Mouse (Mus musculus) kidney, embryonic 15.5 days (tissue): ENCODE measurements at regions not wholly inside any gene's neighbourhood (a gene's known extent, or its start where the extent isn't known, plus 50 kb on each side); places are given as distances from the start of the nearest gene placed in this dataset.

Experiments used
- ATAC-seq: fragments of 200-750 bp; cut with Nextera tagmentation; replicated peaks from 2 replicates; pipeline ENCODE4 v1.8.0; 2017; ENCODE audit warnings: moderate TSS enrichment; ENCODE audit not compliant: low FRiP score
- H3K27ac ChIP-seq: fragments of 300-500 bp; sonication (generic); 2 replicates; pipeline ENCODE4 v1.5.1; 2015; ENCODE audit warnings: mild to moderate bottlenecking, inconsistent platforms
- H3K27me3 ChIP-seq: fragments of 300-500 bp; sonication (generic); 2 replicates; pipeline ENCODE4 v1.6.1; 2015; ENCODE audit warnings: inconsistent platforms
- H3K36me3 ChIP-seq: fragments of 300-500 bp; sonication (generic); 2 replicates; pipeline ENCODE4 v1.6.1; 2015; ENCODE audit warnings: inconsistent platforms
- H3K4me1 ChIP-seq: fragments of 300-500 bp; sonication (generic); 2 replicates; pipeline ENCODE4 v1.6.1; 2015; ENCODE audit warnings: inconsistent platforms
- H3K4me2 ChIP-seq: fragments of 300-500 bp; sonication (generic); 2 replicates; pipeline ENCODE4 v1.6.1; 2015; ENCODE audit warnings: moderate library complexity, mild to moderate bottlenecking, inconsistent platforms
- H3K4me3 ChIP-seq: fragments of 300-500 bp; sonication (generic); replicated peaks from 2 replicates; pipeline ENCODE4 v1.5.1; 2015; ENCODE audit warnings: mild to moderate bottlenecking, inconsistent platforms
- H3K9ac ChIP-seq: fragments of 300-500 bp; sonication (generic); 2 replicates; pipeline ENCODE4 v1.6.1; 2015; ENCODE audit warnings: mild to moderate bottlenecking, inconsistent platforms
- H3K9me3 ChIP-seq: fragments of 300-500 bp; sonication (generic); replicated peaks from 2 replicates; pipeline ENCODE4 v1.6.1; 2016; ENCODE audit warnings: inconsistent platforms
- WGBS: fragments of 180-500 bp; shearing (Covaris S2); methylation state at CpG from one replicate; pipeline ENCODE4 v1.1.7; 2015; ENCODE audit warnings: mixed read lengths; 5-methylcytosine and 5-hydroxymethylcytosine counted together

DNA sequence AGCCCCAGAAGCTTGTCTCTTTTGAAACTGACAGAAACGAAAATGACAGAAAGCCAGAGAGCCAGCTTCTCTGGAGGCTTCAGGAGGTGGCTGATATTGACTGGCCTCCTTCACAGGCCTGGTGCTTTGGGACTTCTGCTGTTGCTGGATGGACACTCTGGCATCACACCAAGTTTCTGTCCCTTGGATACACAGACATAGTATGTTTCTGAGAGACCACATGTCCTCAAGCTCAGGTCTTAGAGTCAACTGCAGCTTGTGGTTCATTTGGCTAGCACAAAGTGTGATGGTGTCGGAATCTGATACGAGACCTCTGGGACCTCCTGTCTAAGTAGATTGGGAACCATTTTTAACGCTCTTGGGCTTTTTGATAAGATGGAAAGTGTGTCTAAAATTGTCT is 502.0 kb downstream of the Sqor start:
- no peak for ATAC-seq
- WGBS = 77% methylated on average over 4 of the region's 4 CpGs
- H3K27me3 ChIP-seq = no peaks in the 10 kb centered on the region

DNA sequence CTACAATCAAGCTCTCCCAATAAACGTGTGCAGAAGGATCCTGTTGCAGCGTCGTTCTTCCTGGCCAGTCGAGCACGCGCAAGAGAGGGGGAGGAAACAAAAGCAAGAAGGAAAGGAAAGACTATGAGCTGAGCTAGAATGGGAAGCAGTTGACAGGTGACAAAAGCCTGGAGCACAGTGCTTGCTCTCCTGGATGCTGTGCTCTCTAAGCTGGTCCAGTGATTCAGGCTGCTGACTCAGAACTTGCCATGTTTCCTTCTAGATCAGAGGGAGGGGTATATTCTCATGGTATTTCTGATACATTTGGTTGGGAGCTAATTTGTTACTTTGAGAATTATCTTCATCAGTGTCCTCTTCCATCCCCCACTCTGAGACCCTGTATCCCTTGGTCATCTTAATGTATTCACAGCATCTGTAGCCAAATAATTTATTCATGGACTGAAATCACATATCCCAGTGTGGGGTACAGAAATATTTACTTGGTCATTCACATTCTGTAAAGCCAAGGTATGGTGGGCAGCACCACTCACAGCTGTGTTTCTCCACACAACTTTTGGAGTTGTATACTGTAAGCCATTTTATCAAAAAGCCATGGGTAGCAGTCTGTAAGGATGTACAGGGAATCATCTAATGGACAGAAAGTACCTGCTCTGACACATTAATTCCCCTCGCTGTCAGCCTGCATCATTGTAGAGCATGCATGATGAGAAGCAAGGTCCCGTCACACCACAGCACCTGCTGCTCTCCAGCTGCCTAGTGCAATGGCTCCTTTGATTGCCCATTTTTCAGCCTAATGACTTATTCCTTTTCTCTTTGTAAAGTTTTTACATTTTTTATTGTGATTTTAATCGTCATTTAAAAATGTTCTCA is 510.1 kb downstream of the Sqor start:
- Histone ChIP-seq H3K9me3 (no peaks in the 10 kb centered on the region), H3K36me3 (no peaks in the 10 kb centered on the region), H3K4me1 (no peaks in the 10 kb centered on the region), H3K4me2 (no peak overlapping the region), H3K9ac (no peak overlapping the region), H3K27me3 (no peaks in the 10 kb centered on the region), H3K27ac (no peak overlapping the region), H3K4me3 (no peak overlapping the region)
- 56% methylated on average over 9 of the region's 9 CpGs for WGBS
- ATAC-seq = no peak

More for the DNA sequence above, 502.0 kb downstream of the Sqor start:
- H3K4me2 ChIP-seq = no peak overlapping the region
- H3K27ac ChIP-seq = no peak overlapping the region
- no peak overlapping the region for H3K4me3 ChIP-seq
- H3K36me3 ChIP-seq = no peaks in the 10 kb centered on the region
- no peaks in the 10 kb centered on the region for H3K4me1 ChIP-seq
- no peak overlapping the region for H3K9ac ChIP-seq
- H3K9me3 ChIP-seq = no peaks in the 10 kb centered on the region

DNA sequence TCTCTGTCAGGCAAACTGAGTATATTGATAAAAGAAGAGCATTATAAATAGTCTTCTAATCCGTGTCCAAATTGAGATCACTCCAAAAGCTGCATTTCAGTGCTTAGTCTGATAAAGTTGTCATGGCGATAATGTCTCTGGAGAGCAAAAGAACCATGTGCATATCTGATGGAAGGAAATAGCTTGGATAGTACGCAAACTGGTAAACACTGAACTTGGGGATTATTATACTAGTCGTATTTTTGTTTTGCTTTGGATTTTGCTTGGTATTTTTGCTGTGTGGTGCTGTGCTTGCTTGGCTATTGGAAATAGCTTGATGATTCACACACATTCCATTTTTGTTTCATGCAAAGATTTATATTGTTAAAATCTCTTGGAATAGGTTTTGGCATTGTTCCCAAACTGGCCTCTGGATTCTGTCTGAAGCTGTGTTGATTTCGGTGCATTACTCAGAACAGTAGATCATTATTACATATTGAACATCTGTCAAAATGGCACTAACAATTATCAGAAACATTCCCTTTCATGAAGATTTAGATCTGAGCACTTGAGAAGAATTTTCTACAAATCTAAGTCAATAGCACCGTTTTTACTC is 510.8 kb downstream of the Sqor start:
- WGBS = 63% methylated on average over 6 of the region's 6 CpGs
- Histone ChIP-seq H3K27ac (no peak overlapping the region), H3K4me1 (no peaks in the 10 kb centered on the region), H3K9ac (no peak overlapping the region), H3K4me2 (no peak overlapping the region), H3K9me3 (no peaks in the 10 kb centered on the region), H3K4me3 (no peak overlapping the region), H3K27me3 (no peaks in the 10 kb centered on the region), H3K36me3 (no peaks in the 10 kb centered on the region)
- ATAC-seq = no peak

DNA sequence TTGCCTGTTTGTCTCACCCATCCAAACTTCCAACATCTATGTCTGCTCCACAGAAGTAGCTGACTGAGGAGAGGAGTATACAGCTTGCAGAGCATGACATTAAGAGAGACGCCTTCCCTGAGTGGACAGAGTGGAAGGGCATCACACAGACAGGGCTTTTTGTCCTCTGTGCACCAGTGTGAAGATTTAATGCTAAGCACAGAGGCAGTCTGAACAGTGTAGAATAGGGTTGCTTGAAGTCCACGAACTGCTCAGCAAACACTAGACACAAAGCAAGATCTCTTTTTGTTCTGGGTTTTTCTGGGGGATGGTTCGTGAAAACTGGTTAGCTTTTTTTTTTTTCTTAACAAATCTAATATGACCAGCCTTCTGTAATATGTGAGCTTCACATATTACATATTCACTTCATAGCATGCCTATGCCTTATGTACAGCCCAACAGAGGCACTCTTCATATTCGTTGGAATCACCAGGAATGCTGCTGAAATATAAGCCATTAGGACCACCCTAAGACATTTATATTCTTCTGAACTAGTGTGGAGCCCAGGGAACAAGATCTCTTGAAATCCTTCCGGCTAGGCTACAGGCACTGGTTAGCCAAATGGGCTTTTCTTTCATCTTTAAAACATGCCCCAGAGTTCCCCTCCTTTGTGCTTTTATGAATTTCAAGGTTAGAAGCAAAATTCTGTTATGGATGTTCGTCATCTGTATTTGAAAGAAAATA is 546.7 kb downstream of the Sqor start:
- Histone ChIP-seq H3K9me3 (no peaks in the 10 kb centered on the region), H3K27me3 (no peaks in the 10 kb centered on the region), H3K36me3 (no peaks in the 10 kb centered on the region), H3K4me1 (no peaks in the 10 kb centered on the region), H3K4me2 (no peak overlapping the region), H3K9ac (no peak overlapping the region), H3K4me3 (no peak overlapping the region), H3K27ac (no peak overlapping the region)
- ATAC-seq = no peak
- 74% methylated on average over 6 of the region's 6 CpGs for WGBS

DNA sequence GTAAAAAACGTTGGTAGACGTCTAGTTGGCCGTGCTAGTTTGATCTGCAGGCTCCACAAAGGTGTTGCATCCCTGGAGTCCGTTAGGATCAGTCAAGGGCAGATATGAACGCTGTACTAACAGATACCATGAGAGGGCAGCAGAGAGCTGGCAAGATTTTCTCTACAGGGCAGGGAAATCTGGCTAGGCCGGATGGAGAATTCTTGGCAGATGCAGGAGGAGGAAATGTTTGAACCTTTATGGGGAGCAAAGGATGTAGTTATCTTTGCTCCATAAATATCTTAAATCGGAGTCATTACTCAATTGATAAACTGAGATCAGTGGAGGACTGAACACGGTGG is 547.2 kb downstream of the Sqor start:
- Histone ChIP-seq H3K36me3 (no peaks in the 10 kb centered on the region), H3K4me1 (no peaks in the 10 kb centered on the region), H3K27ac (no peak overlapping the region), H3K4me3 (no peak overlapping the region), H3K9ac (no peak overlapping the region), H3K9me3 (no peaks in the 10 kb centered on the region), H3K4me2 (no peak overlapping the region), H3K27me3 (no peaks in the 10 kb centered on the region)
- peak; percentile 85 for ATAC-seq
- WGBS = 16% methylated on average over 8 of the region's 8 CpGs

DNA sequence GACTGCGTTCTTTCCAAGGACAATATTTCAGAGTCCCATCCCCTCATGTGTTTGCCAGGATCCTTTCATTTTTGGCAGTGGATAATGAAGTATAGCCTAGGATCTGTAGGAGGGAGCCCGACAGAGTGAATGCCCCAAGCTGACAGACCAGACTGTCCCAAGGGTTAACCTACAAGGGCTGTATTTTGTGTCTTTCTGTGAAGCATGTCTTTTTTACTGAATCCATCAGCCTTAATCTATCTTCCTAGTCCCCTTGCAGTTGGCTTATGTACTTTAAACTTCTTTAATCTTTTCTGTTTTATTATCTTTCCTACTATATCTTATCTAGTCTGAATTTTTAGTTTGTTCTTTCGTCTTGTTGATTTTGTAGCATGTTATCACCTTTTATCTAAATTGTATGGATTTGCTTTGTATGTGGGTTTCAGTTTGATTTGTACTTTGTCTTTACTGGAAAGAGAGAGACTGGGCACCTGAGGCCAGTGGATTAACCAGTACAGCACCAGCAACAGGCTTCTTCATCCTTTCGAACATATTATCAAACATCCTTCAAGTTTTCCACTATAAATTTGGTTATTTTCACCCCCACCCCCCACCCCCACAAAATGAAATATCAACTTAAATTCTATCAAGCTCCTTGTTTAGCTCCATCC is 555.5 kb downstream of the Sqor start:
- no peaks in the 10 kb centered on the region for H3K9me3 ChIP-seq
- no peaks in the 10 kb centered on the region for H3K4me1 ChIP-seq
- H3K27ac ChIP-seq = no peak overlapping the region
- H3K4me3 ChIP-seq = no peak overlapping the region
- H3K27me3 ChIP-seq = no peaks in the 10 kb centered on the region
- no peak overlapping the region for H3K9ac ChIP-seq
- no peak overlapping the region for H3K4me2 ChIP-seq
- ATAC-seq = no peak
- no peaks in the 10 kb centered on the region for H3K36me3 ChIP-seq
- WGBS = 74% methylated on average over 4 of the region's 4 CpGs

DNA sequence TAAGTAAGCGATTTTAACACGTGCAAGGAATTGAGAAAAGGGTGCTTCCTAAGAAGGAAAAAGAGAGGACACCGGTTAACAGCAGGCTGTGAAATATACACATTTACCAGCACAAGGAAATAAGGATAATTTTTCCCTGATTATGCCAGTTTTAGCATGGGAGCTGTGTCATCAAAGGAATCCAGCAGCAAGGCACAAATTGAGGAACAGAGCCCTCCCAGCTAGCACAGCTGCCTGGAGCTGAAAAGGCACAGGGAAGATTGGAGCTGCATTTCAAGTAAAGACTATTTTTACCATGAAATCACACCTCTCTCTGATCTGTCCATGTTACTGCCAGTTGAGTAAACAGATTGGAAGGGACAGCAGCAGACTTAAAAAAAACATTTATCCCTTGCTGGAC is 558.7 kb downstream of the Sqor start:
- H3K9ac ChIP-seq = no peak overlapping the region
- H3K36me3 ChIP-seq = no peaks in the 10 kb centered on the region
- no peak overlapping the region for H3K4me3 ChIP-seq
- H3K9me3 ChIP-seq = no peaks in the 10 kb centered on the region
- no peak overlapping the region for H3K27ac ChIP-seq
- no peaks in the 10 kb centered on the region for H3K27me3 ChIP-seq
- H3K4me2 ChIP-seq = no peak overlapping the region
- H3K4me1 ChIP-seq = no peaks in the 10 kb centered on the region
- 82% methylated on average over 3 of the region's 3 CpGs for WGBS
- ATAC-seq = no peak

DNA sequence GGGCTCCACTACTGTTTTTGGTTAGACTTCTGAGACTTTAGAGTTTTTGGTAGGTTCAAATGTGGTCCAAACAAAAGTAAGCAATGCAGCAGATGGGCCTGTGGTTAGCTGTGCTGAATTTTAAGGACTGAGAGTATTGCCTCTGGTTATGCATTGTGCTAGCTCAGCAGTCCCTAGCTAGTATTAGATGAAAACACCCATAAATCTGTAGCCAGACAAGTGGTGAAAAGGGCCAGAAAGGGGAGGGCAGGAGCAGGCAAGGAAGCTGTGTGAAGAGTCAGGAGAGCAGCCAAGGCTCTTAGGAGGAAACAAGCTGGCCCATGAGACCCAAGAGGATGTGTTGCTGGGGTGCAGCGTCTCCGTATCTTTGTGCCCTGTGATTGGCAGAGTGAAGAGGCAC is 559.9 kb downstream of the Sqor start:
- H3K27me3 ChIP-seq = no peaks in the 10 kb centered on the region
- no peaks in the 10 kb centered on the region for H3K4me1 ChIP-seq
- 50% methylated on average over 2 of the region's 2 CpGs for WGBS
- H3K9me3 ChIP-seq = no peaks in the 10 kb centered on the region
- H3K4me2 ChIP-seq = no peak overlapping the region
- no peaks in the 10 kb centered on the region for H3K36me3 ChIP-seq
- ATAC-seq = no peak
- H3K4me3 ChIP-seq = no peak overlapping the region
- H3K27ac ChIP-seq = no peak overlapping the region
- no peak overlapping the region for H3K9ac ChIP-seq

DNA sequence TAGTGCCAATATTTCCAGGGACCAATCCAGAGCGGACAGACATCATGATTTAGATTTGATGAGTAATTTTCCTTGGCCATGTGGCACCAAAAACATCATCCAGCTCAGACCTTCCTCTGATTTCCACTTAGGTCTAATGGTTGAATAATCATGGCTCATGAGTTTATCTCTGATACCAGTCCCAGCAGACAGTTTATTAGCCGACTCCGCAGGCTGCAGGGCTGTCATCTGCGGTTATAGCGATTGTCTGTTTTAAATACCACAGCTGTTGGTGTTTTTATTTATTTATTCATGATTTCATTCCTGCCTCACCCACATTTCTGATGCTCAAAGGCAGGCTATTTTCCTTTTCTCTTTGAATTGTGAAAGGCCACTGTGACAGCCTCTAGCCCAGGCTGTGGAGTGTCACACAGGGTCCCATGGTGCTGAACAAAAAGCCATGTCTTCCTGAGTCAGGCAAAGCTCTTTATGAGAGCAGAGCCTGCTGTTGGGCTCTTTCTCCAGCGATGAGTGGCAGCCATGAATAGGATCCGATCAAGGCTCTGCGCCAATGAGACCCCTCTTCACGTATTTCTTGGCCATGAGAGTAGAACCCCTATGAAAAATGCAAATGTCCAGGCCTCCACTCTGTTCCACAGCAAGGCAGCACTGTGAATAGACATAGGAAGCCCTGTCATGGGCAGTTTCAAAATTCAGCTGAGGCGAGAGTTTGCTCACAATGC is 584.7 kb downstream of the Sqor start:
- Histone ChIP-seq H3K4me2 (no peak overlapping the region), H3K27me3 (no peaks in the 10 kb centered on the region), H3K4me3 (no peak overlapping the region), H3K27ac (no peak overlapping the region), H3K4me1 (no peaks in the 10 kb centered on the region), H3K9me3 (no peaks in the 10 kb centered on the region), H3K36me3 (no peaks in the 10 kb centered on the region), H3K9ac (no peak overlapping the region)
- WGBS = 85% methylated on average over 10 of the region's 10 CpGs
- ATAC-seq = no peak

DNA sequence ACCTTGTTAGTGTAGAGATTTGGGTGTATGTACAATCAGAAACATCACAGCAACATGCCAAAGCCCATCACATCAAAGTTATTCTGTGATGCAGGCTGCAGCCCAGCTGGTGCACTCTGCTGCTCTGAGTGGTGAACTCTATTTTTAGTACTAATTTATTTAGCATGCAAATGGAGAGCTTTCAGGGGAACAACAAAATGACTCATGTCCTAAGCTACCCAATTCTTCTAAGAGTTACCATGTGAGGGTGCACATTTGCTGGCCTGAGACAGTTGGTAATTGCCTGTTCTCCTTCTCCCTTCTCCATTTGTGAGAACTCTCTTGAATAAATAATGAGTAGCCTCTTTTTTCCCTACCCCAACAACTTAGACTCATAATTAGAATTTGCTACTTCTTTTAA is 599.2 kb downstream of the Sqor start:
- no peaks in the 10 kb centered on the region for H3K27me3 ChIP-seq
- no peak overlapping the region for H3K4me2 ChIP-seq
- no peak overlapping the region for H3K27ac ChIP-seq
- no peaks in the 10 kb centered on the region for H3K9me3 ChIP-seq
- ATAC-seq = no peak
- no peak overlapping the region for H3K4me3 ChIP-seq
- H3K4me1 ChIP-seq = no peaks in the 10 kb centered on the region
- no peak overlapping the region for H3K9ac ChIP-seq
- H3K36me3 ChIP-seq = no peaks in the 10 kb centered on the region

DNA sequence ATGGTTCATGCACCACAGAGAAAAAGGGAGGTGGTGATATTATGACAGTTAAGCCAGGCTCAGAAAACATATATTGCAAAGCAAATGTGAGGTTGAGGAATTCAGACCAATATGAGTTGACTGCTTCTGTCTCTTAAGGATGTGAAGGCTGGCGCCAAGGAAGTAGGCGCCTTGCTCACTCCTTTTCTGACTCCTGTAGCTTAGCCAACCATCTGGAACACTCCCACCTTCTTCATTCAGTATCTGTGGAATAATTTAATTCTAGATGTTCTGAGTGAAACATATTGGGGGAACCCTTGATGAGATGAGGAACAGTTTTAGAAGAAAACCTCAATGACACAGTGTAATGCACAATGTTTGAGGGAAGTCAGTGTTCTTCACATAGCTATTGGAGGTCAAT is 601.5 kb downstream of the Sqor start:
- Histone ChIP-seq H3K36me3 (no peaks in the 10 kb centered on the region), H3K4me1 (no peaks in the 10 kb centered on the region), H3K27me3 (no peaks in the 10 kb centered on the region), H3K4me2 (no peak overlapping the region), H3K27ac (no peak overlapping the region), H3K4me3 (no peak overlapping the region), H3K9ac (no peak overlapping the region), H3K9me3 (no peaks in the 10 kb centered on the region)
- 92% methylated on average over 2 of the region's 2 CpGs for WGBS
- no peak for ATAC-seq
